Mouse (Mus musculus): ENCODE measurements around the gene Ift20. TPM values are rescaled to one million over a fixed set of nuclear protein-coding genes. Genes with fewer than 3 reads are reported as not detected.
"Not testable (repeated sequence)": the region's sequence is repeated elsewhere in the genome, so short reads cannot be mapped to it uniquely, and the experiment has no call there.

The Ift20 gene
- polyA plus RNA-seq, 1 experiment from 2014 or later = 151 TPM

DNA sequence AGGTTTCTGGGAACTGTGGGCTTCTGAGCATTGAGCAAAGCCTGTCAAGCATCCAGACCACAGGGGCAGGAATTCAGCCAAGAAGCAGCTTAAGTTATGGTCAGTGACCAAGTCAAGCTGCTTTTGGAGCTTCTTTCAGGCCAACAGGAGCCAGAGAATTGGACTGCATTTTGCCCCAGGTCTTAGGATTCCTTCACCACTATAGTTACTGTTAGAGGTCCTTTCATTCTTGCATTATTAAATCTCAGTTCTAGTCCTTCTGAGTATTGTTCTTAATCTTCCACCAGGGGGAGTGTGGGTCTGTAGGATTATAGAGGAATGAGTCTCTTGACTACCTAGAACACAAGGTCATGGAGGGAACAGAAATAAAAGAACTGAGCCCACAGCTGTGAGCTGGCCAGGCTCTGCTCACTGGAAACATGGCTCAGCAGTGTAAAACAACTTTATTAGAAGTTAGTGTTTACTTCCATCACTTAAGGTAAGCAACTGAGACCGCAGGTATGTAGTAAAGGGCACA is 13.6 kb upstream of the Ift20 start:
- DNase-seq (ENCODE audit: low spot score) = peak; percentile 30

DNA sequence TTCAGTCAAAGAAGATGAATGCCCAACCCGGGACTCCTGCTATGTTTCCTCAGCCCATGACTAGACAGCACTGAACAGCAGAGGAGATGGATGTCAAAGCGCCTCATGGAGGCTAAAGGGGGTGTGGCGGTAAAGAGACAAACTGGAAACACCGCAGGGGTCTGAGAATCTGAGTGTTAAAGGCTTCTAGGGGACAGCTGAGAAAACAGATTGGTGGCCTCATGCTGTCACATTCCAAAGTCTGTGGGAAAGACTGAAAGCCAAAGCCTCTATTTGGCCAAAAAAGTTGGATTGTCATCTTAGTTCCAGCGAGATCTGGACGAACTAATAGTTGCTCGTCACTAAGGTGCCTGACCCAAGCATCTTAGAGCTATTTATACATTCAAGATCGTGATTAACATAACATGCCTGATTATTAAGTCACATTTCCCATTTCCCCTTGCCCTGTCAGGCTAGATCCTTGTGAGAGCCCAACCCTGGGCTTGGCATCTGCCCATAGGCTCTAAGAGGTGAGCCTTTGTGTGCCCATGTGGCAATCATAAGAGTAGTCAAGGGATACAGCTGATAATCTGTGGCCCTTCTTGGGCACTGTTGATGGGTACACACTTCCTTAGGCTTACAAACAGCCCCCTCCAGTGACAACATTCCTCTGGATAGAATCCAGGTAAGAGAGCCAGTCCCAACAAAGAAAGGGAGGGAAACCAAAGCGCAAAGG is 12.8 kb upstream of the Ift20 start:
- no peak for DNase-seq (ENCODE audit: low spot score)

DNA sequence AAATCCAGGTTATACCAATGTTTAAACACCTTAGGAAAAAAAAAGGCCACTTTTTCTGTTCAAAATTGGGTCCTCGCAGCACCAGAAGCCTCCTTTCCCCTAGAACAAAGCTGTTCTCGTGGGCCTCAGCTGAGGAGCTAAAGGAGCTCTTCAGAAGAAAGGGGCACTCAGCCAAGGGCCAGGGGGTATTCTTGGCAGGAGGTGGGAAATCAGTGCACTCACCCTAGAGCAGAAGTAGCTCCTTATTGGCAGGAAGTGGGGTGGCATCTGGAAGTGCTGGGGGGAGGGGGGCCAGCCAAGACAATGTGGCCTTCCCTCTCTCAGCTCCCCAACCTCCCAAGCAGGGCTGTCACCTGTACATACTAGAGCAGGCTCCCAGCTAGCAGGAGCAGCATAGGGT is 11.3 kb upstream of the Ift20 start:
- no peak for DNase-seq (ENCODE audit: low spot score)

DNA sequence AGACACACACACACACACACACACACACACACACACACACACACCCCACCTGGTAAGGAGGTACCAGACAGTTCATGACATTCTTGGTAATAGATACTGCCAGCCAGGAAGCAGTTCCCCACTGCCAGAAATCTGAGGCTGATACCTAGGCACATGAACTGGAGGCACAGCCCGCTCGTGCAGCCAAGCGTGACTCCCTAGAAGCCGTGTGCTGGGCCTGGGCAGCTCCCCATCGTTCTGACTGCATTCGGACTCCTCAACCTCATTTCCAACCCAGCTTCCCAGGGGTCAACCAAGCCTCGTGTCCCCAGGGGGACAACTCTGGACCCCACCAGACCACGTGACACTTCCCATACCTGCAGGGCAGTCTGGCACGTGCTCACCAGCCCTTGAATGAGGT is 7.4 kb upstream of the Ift20 start:
- no peak for DNase-seq (ENCODE audit: low spot score)

DNA sequence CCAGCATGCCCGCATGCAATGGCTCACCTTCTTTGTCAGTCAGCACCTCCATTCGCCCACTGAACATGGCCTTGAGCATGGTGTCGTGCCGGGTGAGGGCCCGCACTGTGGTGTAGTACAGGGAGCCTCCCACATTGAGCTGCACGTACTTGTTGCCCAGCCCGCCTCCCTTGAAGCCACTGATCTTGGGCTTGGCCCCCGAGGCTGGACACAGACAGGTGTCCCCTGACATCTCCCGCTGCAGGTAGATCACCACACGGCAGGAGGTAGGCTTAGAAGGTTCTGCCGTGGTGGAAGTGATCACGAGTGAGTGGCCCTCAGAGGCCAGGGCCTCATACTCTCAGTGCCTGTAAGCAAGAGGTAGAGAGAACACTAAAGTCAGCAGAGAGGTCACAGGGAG is 6.2 kb upstream of the Ift20 start:
- no peak for DNase-seq (ENCODE audit: low spot score)

DNA sequence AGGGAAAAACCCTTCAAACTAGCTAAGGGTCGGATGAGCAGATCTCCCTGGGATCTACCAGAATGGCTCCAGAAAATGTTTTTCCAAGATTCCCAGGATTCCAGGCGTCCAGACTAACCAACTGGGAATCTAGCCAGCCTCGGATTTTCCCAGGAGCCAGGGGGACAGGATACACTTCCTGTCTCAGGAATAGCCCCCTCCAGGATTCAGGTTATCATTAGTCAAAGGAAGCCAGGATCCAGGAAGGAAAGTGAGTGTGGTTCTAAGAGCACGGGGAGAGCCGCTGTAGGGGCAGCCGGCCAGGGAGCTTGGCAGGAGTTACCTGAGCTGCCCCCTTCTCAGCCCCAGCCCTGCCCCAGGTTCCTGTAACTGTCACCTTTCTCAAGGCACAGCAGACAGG is 5.1 kb upstream of the Ift20 start:
- no peak for DNase-seq (ENCODE audit: low spot score)

DNA sequence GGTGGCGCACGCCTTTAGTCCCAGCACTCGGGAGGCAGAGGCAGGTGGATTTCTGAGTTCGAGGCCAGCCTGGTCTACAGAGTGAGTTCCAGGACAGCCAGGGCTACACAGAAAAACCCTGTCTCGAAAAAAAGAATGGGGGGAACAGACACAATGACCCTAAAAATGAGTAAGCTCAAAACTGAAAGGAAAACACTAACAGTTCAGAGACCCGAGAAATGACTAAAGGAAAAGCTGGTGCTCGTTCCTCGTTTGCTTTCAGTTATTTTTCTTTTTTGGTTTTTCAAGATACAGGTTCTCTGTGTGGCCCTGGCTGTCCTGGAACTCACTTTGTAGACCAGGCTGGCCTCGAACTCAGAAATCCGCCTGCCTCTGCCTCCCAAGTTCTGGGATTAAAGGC is 4.6 kb upstream of the Ift20 start:
- not testable (repeated sequence) for DNase-seq (ENCODE audit: low spot score)

DNA sequence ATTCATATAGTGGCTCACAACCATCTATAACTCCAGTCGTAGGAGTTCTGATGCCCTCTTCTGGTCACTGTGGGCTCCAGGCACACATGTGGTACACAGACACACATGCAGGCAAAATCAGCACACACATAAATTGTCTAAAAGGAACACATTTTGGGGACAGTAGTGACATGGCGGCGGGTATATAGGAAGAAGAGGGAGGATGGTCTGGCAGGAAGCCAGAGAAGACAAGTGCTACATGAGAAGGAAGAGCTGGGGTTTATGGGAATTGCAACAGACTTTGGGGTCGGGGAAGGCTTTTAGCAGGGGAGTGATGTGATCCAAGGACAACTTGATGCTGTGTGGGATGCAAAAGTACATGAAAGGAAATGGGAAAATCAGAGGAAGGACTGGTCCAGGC is 1.6 kb upstream of the Ift20 start:
- no peak for DNase-seq (ENCODE audit: low spot score)

DNA sequence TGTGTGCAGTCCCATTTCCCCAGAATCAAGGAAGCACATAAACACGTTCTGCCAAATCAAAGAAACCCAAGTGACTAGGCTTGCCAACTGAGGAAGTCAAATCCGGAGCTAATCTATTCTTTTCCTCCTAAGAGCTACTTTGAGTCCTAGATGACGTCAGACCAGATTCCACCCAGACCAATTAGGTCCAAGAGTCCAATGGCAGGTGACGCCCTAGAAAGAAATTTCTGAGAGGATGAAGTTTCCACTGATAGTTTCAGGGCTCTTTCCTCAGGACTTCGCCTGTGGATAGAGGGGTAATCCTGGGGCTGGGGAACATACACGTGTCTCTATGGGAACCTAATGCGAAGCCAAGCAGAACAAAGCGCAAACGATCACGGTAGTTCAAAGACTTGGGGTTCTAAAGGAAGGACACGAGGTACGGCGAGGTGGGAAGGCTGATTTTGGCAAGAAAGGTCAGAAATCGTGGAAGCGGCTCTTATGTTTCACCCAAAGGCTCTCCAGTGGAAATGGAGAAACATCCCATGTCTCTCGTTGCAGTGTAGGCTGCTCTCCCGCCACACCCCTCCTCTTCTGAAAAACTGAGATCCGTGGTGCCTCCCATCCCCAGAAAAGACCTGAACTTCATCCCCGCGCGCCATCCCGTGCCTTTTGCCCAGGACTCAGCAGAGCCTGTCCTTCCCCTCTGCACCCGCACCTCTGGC is 633 bp upstream of the Ift20 start:
- DNase-seq (ENCODE audit: low spot score) = peak; percentile 19

DNA sequence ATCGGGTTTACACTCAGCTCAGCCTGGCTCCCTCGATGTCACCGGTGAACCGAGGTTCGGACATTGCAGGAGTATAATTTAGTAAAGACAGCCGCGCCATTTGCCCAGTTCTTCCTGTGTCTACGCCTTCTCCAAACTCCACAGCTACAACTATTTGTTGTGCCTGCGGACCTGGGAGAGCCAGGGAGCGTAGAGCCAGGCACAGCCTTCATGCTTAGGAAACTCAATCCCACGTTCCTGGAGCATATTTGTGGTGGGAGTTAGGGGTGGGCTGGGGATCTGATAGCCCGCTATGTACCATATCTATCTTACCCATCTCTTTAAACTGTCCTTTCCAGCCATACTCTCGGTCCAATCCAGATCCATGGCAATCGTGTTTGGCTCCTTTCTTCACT is 526 bp downstream of the Ift20 start:
- no peak for DNase-seq (ENCODE audit: low spot score)

DNA sequence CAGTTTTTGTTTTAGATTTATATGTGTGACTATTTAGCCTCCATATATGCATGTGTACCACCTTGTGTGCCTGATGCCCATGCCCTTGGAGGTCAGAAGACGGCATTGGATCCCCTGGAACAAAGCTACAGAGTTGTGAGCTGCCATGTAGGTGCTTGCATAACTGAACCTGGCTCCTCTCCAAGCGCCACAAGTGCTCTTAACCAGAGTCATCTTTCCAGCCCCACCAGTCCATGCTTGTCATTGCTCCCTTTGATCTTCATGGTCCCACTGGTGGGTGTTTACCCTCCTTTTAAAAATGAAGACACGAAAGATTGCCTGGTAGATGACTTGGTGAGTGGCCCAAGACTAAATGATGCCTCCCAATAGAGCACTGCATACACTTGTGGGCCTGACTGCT is 4.2 kb downstream of the Ift20 start:
- no peak for DNase-seq (ENCODE audit: low spot score)

DNA sequence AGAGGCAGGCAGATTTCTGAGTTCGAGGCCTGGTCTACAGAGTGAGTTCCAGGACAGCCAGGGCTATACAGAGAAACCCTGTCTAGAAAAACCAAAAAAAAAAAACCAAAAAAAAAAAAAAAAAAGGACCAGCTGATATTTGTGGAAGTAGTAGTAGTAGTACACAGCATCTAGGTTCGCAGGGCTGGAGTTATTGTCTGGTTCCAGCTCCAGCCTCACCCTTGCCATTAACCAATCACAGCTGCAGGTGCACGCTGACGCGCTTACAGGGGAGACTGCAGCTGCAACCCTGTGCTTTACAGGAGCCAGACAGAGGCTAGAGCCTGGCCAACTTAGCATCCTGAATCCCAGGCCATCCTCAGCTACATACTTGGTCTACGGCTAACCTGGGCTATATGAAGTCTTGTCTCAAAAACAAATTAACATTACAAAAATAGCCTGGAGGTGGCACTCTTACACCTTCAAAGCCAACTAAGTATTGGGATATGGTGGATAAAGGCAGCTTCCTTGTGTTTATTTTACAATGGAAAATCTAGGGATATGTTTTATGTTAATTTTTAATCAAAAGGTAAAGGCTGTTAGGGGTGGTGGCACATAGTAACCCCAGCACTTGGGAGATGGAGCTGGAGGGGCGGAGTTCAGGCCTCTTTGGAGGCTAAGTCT is 8.4 kb downstream of the Ift20 start:
- DNase-seq (ENCODE audit: low spot score) = no peak

DNA sequence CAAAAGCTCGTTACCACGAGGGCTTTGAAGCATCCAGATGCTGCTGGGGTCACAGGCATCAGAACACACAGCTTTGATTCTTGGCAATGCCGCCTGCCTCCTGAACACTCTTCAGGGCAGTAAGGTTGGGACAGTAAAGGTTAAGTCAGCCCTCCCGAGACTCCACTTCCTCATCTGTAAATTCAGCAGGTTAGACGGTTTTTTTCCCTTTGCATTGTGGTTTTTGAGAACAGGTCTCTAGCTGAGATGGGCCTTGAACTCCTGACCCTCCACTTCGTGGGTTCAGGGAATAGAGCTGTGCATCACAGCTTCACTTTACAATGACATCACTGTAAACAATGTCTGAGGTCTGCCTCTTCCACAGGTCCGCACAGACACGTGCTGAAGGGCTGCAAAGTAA is 9.0 kb downstream of the Ift20 start:
- DNase-seq (ENCODE audit: low spot score) = no peak

DNA sequence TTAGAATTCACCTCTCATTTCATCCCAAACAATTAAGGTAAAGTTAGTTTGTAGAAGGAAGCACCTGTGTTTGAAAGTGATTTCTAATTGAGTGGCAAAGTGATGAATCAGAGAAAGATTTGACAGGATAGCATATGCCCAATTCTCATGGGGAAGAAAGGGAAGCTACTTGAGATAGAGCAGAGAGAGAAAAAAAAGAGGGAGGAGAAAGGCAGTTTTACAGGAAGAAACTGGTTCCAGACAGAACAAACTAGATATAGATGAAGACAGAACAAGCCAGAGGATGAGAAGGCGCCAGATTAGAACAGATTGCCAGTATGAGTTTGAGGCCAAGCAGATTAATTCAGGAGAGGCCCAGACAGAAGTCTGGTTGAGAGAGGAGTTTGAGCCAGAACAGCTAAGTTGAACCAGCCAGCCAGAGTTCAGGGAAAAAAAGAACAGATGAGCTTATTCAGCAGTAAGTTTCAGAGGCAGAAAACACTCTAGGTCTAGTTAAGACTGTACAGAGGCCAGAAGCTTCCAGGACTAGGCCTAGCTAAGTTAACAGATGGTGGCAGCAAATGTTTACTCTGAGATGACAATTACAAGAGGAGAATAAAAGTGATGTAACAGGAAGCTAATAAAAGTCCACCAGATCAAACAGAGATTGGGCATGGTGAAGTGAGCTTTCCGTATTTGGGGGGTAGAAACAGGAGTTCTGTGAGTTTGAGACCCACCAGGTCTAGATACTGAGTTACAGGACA is 11.7 kb downstream of the Ift20 start:
- no peak for DNase-seq (ENCODE audit: low spot score)

DNA sequence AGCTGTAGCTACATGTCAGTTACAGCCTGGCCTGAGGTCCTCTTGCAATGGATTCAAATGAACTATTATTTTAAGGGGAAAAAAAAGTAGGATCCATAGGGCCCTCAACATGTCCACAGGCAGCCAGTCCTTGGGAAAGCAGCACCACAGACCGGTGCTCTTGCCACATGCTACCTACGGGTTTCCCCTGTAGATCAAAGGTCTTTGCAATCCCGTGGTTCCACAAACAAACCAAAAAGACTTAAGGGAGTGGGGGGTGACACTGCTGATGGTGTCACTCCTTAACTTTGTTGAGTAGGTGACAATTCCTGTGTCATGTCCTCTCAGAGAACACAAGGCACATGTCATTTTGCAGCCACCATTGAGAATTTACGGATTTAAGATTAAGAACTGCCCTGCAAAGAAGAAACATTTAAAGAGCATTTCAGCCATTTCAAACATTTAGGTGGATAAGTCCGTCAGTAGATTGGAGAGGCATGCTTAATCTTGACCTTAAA is 13.4 kb downstream of the Ift20 start:
- DNase-seq (ENCODE audit: low spot score) = no peak

DNA sequence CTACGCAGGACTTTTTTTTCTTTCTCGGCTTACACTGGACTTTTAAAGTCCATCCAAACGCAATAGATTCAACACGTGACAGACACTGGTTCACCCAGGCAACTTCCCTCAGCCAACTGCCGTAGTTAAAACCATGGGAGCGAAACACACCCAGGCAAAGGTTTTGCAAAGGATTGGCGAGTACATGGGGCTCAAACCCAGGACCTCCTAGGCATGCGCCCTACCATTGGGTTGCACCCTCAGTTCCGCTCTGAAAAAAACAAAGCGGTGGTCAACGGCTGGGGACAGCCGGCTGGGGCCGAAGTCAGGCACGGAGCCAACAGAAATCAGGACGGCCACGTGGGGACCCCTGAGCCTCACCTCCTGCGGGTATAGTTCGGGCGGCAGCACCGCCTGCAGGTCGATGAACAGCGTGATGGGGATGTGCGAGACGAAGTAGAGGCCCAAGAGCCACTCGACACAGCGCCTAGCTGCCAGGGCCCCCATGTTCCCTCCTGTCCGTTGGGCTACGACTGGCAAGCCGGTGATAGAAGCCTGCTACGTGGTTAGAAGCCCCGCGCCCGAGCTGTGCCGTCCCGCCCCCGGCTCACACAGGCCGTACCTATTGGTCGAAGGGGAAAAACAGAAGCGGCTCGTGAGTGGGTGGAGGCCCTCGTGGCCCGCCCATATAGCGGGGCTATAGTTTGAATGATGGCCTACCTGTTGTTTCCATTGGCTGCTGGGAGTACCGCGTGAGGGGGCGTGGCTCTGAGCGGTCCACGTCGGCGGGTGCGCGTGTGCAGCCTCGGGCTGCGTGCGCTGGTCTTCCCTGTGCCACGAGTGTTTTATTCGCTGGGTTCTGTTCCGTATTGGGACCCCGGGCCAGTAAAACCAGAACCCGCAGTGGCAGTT is 14.3 kb downstream of the Ift20 start, which contains the start of gene Tmem97:
Gene Tmem97, minus strand, starts transcription at position 610 of the 891 bp plus-strand sequence.
- peak; percentile 97 for DNase-seq (ENCODE audit: low spot score)

DNA sequence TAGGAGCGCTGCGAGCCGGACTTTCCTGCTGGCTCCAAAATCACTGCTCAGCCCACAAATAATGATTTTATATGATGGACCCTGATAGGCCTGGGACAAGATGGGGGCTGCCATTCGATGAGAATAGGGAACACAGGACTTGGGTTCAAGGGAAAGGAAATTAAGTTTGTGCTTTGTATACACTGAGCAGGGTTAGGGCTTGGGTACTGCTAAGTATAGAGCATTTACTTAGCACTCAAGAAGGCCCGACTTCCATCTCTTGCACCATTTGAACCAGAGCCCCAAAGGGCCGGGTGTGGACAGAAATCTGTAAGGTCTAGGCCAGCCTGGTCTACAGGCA is 14.9 kb downstream of the Ift20 start:
- DNase-seq (ENCODE audit: low spot score) = no peak

DNA sequence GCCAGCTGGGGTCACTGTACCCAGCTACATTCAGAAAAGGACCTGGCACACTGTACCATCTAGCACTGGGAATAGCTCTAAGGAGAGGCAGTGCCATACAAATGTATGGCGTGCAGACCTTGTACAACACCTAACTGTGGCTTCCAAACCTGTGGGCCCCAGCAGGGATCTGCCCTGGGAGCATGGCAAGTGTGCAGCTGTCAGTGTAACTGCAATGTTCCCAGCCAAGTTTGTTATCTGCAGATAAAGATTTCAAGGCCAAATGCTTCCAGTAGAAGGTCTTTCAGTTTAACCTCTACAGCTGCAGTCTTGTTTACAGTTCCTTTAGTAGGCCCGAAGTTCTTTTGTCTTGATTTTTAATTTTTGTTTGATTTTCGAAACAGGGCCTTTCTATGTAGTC is 19.5 kb downstream of the Ift20 start:
- DNase-seq (ENCODE audit: low spot score) = no peak

DNA sequence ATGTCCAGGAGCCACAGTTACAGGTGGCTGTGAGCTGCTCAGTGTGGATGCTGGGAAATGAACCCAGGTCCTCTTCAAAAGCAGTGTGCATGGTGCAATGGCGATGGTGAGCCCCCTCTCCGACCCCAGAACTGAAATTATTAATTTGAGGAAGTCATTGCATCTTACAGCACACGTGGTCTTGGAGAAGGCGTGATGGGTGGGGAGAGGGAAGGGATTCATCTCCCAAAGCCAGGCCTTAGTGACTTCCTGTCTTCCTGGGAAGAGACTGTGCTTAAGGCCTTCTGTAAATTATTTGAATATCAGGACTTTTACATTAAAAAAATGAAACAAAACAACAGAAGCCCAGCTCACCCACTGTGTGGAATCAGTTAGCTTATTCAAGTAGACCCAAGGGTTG is 19.9 kb downstream of the Ift20 start:
- DNase-seq (ENCODE audit: low spot score) = no peak

DNA sequence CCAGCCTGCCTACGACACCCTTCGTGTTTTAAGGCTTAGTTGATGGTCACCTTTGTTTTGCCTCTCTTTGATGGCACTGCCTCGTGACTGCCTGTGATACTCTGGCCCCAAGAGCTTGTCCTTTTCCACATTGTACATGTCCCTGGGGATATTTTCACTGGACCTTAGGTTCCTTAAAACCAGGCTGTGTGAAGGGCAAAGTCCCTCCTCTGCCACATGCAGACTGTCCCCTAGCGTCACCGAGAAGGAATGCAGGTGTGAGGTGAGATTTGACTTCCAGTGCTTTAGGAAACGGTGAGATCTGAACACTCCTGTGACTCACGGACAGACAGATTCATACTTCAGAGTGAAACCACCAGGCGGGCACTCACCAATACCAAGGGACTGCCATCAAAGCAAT is 21.1 kb downstream of the Ift20 start:
- DNase-seq (ENCODE audit: low spot score) = no peak

DNA sequence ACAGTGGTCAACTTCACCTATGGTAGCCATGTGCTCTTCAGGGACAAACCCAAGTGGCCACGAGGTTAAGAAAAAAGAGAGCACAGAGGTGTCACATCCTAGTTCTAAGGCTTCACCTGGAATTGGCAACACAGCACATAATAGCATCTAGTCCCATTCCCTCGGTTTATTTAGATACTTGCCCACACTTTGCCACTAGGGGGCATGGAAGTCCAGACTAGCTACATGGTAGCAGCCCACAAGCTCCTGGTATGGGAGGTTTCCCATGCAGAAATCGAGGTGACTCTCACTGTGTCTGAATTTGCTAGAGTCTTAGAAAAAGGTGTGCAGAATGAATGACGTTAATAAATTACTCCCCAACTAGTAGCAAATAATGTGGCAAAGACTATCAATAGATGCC is 24.3 kb downstream of the Ift20 start:
- DNase-seq (ENCODE audit: low spot score) = peak; percentile 77

All from thymus, postnatal 0 days (tissue).